Mouse (Mus musculus) gastrocnemius, adult 8-10 months (tissue): Measurements from ENCODE around the gene Abcb5. TPM values are rescaled to one million over a fixed set of nuclear protein-coding genes. Genes with fewer than 3 reads are reported as not detected.
A peak's percentile ranks its signal among the peaks of the same experiment; 100 is the strongest.
"Not testable (repeated sequence)": the region's sequence is repeated elsewhere in the genome, so short reads cannot be mapped to it uniquely, and the experiment has no call there.

Experiments used
- DNase-seq, 2 experiments: peaks; one replicate each; pipeline ENCODE4 v3.0.0; 2022; ENCODE audit warnings: low spot score in 2 of 2
- total RNA-seq, 4 experiments: library from RNA; stranded (reverse); gene quantifications; 2 replicates each; pipeline ENCODE4 v1.2.4; 2022

Abcb5 gene
- total RNA-seq, result not detected

DNA sequence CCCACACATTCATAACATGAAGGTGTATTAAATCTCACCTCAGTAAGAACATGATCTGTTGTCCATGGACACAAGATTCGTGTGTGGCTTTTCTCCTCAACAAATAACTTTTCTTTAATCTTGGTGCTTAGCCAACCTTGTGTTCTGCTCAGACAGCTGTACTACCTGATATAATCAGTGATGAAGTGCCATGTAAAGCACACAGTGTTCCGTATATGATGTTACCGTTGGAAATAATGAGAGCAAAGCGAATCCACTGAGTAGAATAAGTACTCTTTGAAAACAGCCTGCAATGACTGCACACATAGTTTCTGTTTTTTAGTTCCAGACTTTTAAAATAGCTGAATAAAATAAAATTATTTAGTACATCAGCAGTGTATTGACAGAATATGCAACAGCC lies at the start of gene Abcb5:
TSS of gene Abcb5 (minus strand) at position 101 of the 400 bp plus-strand sequence.
- DNase-seq, result no peak

GRCm38 (mm10) chr12:118999230-118999629 lies 33.0 kb upstream of the Abcb5 start:
- DNase-seq, result no peak

GRCm38 (mm10) chr12:118994328-118995166 lies 28.3 kb upstream of the Abcb5 start:
- no peak for DNase-seq

- DNase-seq, result no peak
Observed at GRCm38 (mm10) chr12:118984852-118985251, 18.6 kb upstream of the Abcb5 start.

GRCm38 (mm10) chr12:118930386-118931318 lies 35.6 kb downstream of the Abcb5 start:
- DNase-seq, result peak; percentile 3 to 8

GRCm38 (mm10) chr12:118926813-118927281 lies 39.4 kb downstream of the Abcb5 start:
- no peak for DNase-seq

- DNase-seq, result not testable (repeated sequence)
Observed at GRCm38 (mm10) chr12:118923874-118924273, 42.3 kb downstream of the Abcb5 start.

- no peak for DNase-seq
Observed at GRCm38 (mm10) chr12:118917771-118918170, 48.5 kb downstream of the Abcb5 start.

GRCm38 (mm10) chr12:118910360-118910759 lies 55.9 kb downstream of the Abcb5 start:
- DNase-seq, result no peak

DNA sequence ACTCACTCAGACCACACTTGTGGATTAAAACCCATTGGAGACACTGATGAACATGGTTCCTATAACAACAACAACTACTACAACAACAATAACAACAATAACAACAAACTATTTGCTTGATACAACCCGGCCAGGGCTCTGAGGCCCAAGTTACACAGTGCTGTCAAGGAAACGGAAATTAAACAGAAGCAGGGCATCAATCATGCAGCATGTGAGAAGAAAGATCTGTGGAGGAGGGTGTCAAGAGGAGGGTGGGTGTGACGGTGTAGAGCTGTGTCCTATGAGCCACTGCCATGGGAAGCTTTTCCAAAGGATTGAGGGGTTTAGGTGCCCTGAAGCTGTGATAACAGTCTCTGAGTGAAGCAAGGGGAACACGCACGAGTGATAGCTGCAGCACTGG lies 64.0 kb downstream of the Abcb5 start:
- no peak for DNase-seq

- DNase-seq, result no peak
Observed at GRCm38 (mm10) chr12:118887964-118888363, 78.3 kb downstream of the Abcb5 start.

GRCm38 (mm10) chr12:118882790-118883189 lies 83.4 kb downstream of the Abcb5 start:
- DNase-seq, result no peak

- DNase-seq, result no peak
Observed at GRCm38 (mm10) chr12:118872673-118873072, 93.5 kb downstream of the Abcb5 start.

DNA sequence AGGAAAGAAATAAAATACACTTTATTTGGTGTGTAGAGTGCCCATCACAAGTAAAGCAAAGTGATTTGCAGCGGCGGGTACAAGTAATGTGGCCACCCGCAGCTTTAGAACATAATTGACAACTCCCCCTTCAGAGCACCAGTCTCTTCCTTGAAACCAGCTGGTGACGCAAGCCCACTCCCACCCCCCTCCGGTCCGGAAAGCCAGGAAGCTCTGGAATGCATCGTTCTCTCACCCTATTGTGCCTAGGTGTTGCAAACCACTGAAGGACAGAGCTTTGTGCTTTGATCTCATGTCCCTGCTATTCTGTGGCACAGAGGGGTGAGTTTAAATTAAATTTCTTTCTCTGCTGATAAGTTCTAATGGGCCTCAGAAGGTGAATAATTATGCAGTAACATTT lies 110.1 kb downstream of the Abcb5 start:
- DNase-seq, result no peak

DNA sequence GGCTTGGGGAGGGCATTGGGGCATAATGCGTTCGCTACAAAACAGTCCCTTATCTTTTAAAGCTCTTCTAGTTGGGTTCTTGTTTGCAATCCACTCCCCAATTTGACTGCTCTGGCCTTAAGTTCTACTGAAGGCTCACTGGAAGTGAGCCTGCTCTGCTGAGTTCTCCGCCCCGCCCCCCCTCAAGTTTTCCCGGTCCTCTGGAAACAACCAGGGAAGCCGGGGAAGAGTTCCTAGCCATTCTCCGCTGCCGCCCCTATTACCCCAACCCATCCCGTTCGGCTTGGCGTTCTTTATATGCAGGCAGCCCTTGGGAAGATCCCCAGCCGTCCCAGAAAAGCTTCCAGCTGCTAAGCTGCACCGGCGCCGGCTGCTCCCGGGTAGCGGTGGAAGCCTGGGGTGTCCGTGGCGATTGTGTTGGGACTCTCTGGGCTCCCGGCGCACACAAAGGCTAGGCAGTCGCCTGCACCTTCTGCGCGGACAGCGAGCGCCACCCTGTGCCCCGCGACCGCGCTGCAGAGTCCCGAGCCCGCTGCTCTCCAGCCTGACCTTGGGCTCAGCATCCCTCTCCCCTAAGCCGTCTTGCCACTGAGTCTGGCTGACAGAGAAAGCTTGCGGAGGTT lies 111.3 kb downstream of the Abcb5 start:
- DNase-seq, result no peak

- DNase-seq, result no peak
Observed at GRCm38 (mm10) chr12:118854401-118854800, 111.8 kb downstream of the Abcb5 start.

- no peak for DNase-seq
Observed at GRCm38 (mm10) chr12:118853331-118853730, 112.9 kb downstream of the Abcb5 start.

- DNase-seq, result no peak
Observed at GRCm38 (mm10) chr12:118850851-118851410, 115.3 kb downstream of the Abcb5 start.

- no peak for DNase-seq
Observed at GRCm38 (mm10) chr12:118849996-118850395, 116.2 kb downstream of the Abcb5 start.

DNA sequence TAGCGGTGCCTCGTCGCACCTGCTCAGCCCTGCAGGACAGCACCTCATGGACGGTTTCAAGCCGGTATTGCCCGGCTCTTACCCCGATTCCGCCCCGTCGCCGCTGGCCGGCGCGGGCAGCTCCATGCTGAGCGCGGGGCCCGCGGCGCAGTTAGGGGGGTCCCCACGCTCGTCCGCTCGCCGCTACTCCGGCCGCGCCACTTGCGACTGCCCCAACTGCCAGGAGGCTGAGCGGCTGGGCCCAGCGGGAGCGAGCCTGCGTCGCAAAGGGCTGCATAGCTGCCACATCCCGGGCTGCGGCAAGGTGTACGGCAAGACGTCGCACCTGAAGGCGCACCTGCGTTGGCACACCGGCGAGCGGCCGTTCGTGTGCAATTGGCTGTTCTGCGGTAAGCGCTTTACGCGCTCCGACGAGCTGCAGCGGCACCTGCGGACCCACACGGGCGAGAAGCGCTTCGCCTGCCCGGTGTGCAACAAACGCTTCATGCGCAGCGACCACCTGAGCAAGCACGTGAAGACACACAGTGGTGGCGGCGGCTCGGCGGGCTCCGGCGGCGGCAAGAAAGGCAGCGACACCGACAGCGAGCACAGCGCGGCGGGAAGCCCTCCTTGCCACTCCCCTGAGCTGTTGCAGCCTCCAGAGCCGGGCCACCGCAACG lies 116.9 kb downstream of the Abcb5 start:
- no peak for DNase-seq
